Mouse (Mus musculus): ENCODE measurements around the gene Maea. TPM values are rescaled to one million over a fixed set of nuclear protein-coding genes. Genes with fewer than 3 reads are reported as not detected.

Gene Maea
- polyA plus RNA-seq, 1 experiment from 2014 or later: 86.8 TPM

DNA sequence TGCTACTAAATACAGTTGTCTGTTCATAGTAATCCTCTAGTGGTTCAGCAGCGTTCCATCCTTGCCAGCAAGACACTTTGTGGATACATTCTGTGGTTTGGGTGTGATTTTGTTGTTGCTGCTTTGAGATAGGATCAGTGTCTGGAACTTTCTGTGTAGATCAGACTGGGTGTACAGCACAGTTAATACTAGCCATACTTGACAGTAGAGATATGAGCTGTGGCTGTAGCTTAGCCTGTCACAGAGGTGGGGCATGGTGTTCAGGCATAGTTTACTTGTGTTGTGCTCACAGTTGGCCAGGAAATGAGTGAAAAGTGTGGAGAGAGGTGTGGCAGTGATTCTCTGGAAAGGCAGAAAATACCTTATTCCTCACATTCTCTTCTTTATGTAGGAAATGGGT, 22.2 kb downstream of the Maea start:
- no peak for DNase-seq (ENCODE audit: low spot score)

DNA sequence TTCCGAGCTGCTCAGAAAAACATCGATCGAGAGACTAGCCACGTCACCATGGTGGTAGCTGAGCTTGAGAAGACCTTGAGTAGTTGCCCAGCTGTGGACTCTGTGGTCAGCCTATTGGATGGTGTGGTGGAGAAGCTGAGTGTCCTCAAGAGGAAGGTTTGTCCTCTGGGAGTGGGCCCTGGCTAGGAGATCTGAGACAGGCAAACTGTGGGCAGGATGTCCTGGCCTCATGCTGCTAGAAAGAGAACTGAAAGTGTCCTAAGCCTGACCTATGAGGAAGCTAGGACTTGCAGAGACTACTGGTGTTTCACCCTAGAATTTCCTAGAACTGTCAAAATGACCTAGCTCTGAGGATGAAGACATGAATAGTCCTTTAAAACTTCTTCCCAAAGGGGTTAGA, 23.2 kb downstream of the Maea start:
- no peak for DNase-seq (ENCODE audit: low spot score)

DNA sequence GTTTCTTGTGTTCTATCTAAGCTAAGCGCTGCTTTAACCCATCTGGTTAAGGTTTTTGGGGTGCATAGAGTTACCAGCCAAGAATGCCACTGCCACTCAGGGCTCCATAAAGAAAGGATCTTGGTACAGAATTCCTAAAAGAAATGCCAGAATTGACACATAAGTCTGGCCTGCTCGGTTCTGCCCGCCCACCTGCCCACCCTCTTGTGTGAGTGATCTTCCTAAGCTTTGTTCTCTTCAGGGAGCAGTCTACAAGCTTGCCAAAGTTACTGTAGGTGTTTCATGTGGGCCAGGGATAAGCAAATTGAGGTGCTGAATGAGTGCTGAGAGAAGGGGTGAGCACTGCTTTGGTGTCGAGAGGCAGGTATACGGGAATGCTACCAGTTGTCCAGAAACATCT, 28.0 kb downstream of the Maea start:
- no peak for DNase-seq (ENCODE audit: low spot score)

DNA sequence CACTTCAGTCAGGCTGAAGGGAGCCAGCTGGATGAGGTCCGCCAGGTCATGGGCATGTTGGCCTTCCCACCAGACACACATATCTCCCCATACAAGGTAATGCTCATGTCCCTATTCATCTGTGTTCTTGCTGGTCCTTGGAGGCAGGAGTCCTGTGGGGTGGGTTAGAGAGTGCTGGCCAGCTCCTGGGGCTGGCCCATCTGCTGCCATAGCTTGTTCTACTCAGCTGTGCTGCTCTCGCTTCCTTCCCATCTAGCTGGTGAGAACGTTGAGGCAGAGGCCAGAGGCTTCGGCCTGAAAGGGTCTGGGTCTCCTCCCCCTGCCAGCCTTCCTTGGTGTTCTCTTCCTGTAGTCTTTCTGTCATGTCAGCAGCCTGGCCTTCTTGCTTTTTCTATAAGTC, 33.3 kb downstream of the Maea start:
- DNase-seq (ENCODE audit: low spot score): no peak

DNA sequence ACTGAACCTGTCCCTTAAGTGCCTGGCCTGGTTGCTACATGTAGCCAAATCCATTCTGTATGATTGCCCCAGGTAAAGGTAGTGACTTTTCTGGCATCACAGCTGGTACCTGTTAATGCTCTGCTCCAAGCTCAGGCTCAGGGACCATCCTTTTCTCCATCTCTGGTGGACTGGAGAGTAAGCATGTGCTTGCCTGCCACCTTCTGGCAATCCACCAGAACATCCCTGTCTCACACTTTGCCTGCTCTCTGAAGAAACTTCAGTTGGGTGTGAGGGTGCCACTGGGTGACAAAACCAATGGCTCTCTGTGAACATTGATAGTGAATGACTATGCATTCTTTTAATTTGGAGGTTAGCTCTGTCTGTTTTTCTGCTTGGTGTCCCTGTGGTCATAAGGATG, 35.8 kb downstream of the Maea start:
- DNase-seq (ENCODE audit: low spot score): no peak

DNA sequence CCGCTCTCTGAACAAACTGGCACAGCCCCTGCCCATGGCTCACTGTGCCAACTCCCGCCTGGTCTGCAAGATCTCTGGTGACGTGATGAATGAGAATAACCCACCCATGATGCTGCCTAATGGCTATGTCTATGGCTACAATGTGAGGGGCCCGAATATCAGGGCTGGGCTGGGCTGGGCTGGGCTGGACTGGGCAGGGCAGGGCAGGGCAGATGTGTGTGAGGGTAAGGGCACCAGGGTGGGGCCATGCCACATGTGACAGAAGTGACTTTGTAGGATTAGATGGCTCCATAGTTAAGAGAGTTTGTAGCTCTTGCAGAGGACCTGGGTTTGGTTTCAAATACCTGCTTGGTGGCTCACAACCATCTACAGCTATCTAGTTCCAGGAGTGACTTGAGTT, 36.4 kb downstream of the Maea start:
- DNase-seq (ENCODE audit: low spot score): no peak

DNA sequence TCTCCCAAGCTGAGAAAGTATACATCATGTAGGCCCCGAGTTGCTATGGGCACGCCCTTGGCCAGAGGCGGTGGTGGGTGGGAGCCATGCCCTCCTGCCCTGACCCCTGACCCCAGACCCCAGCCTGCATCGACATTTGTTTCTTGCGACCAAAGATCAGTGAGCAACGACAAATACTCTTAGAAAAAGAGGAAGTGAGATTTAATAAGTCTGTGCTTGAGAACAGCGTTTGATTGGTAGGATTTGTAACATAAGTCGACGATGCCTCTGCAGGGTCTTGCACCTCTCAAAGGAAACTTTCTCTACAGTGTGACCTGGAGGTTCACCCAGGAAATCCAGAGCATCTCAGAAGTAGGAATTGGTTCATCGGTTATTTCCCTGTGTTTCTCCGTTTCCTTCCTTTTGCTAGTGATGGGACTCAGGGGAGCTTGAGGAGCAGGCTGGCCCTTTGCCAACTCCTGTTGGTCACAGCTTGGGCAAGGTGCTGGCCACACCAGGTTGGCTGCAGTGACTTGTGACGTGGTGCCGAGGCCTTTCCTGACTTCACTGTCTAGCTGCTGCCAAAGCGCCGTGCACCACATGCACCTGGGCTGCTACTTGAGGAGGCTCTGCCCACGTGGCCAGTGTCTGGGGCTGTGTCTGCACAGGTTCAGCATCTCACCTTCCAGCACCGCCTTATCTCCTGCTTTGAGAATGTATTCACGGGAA, 37.2 kb downstream of the Maea start:
- no peak for DNase-seq (ENCODE audit: low spot score)

DNA sequence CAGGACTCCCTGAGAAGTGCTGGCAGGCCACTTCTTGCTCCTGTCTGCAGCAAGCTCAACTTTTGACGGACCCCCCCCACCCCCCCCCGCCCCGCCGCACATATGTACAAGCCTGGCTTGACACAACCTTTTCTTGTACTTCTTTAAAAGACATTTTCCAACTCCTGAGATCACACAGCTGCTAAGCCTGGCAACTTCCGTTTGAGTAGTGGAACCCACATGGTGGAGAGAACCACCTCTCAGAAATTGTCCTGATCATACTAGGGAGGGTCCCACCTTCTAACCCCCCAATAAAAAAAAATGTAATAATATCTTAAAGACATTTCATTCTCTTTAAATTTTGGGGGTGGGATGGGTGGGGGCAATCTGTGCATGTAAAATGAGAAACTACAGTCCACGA, 41.9 kb downstream of the Maea start:
- peak; percentile 37 for DNase-seq (ENCODE audit: low spot score)

DNA sequence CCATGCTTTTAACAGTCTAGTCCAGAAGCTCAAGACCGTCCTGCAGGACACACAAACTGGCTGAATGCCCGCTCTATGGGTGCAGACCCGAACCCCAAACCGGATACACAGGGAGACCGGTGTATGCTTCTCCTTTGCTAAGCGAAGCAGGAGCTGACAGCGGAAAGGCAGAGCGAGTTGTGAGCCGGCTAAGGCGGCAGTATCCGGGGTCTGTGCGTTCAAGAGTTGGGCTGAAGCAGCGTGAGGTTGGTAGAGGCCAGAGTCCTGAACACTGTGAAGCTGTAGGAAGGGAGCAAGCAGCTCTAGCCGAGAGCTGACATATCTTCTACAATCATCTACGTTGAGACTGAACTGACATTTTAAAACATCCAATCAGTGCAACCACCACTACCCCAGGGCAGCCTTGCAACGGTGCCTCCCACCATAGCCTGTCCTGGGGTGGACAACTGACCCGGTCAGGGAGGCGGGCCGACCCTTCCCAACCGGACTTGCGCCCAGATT, 42.5 kb downstream of the Maea start:
- DNase-seq (ENCODE audit: low spot score): peak; percentile 72

DNA sequence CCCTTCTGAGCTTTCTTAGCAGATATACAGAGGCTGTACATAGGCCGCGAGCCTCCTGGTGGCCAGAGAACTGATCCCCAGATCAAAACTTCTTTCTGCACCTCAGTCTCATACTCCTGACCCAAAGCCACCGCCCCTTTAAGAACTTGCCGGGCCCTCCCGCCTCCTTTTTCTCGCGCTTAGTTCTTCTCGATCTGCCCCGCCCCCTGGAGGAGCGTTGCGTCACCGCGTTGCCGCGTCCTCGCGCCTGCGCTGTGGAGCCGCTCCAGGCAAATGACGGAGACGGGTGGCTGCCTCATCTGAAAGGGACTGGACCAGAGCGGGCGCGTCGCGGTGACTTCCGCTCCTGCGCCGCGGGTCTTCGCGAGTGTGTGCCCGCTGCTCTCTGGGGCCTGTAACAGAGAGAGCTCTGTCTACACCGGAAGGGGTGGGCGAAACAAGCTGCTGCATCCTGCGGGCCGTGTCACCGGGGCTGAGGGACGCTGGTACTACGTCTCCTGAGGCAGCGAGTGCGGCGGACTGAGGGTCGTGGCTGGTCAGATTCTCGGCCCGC, 43.1 kb downstream of the Maea start, which contains the start of gene Uvssa:
Uvssa (plus strand) TSS at position 248 of the 553 bp plus-strand sequence.
- peak; percentile 100 for DNase-seq (ENCODE audit: low spot score)

DNA sequence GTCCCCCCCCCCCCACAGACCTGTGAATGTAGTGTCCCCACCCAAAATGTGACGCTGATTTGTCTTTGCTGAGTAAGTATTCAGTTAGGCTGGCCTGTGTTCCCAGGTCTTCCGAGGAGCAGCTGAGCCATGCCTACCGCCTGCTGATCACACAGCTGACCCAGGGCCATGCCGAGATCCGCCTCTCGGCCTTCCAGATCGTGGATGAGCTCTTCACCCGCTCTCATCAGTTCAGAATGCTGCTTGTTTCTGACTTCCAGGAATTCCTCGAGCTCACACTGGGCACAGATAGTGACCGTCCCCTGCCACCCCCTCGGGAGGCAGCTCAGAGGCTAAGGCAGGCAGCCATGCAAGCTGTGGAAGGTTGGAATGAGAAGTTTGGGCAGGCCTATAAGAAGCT, 52.2 kb downstream of the Maea start:
- no peak for DNase-seq (ENCODE audit: low spot score)

DNA sequence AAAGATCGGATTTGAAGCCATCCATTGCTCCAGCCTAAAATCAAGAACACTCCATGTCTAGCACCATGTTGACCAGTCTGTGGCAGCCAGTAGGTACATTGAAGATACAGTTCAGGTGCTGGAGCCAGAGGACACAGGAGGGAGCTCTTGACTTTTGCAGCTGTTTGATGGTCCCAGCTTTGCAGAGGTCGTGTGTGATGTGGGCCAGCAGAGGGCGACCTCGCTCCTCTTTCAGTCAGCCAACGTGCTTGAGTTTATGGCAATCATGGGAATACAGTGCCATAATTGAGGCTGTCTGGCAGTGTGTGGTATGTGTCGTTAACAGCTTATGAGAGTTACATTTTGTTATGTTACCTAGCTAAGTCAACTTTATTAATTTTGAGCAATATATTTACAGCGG, 58.5 kb downstream of the Maea start:
- DNase-seq (ENCODE audit: low spot score): peak; percentile 73

DNA sequence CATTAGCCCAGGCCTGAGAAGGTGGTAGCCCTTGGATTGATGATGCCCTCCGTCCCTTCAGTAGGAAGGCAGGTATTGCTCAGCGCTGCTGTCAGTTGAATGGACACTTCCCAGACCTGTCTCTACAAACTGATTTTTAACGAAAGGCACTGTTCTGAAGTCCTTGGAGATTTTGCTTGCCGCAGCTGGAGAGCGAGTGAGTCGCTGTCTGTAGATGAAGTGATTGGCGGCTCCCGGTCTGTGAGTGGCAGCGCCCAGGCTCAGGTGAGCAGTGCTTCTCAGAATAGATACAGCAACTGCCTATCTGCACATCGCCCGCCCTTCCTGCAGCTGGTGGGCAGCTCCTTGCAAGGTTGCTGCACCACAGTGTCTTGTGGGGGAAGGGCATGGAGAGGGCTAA, 60.4 kb downstream of the Maea start:
- DNase-seq (ENCODE audit: low spot score): no peak

DNA sequence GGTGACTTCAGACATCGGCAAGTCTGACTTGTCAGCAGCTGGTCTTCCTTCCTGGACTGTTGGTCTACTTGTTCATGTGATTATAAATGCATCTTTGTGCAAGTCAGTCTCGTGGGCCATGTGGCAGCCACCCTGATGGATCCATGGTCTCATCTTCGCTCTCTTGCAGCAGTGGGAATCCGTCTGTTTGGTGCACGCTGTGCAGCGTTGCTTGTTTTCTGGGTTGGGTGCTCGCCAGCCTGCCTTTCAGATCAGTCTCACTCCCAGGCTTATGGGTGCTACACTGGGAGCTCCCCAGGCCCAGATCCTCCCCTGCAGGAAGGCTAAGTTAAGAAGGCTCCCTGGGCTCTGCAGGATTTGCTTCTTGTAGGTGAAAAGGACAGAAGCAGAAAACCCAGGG, 61.5 kb downstream of the Maea start:
- DNase-seq (ENCODE audit: low spot score): no peak

DNA sequence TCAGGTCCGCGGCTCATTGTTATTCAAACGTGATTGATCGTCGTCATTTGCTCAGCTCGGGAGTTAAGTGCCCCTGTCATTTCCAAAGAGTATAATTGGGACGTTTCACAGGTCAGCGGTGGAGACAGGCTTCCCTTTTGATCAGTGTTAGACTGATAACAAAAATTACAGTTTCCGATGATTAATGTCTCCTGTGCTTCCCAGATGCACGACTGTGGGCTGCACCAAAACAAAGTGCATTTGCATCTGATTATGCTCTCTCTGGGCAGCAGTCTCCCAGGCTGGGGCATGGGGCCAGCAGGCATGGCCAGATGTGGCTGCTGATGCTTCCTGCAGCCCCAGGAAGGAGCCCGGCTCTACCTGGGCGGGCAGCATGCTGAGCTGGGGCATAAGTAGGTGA, 65.5 kb downstream of the Maea start:
- no peak for DNase-seq (ENCODE audit: low spot score)

DNA sequence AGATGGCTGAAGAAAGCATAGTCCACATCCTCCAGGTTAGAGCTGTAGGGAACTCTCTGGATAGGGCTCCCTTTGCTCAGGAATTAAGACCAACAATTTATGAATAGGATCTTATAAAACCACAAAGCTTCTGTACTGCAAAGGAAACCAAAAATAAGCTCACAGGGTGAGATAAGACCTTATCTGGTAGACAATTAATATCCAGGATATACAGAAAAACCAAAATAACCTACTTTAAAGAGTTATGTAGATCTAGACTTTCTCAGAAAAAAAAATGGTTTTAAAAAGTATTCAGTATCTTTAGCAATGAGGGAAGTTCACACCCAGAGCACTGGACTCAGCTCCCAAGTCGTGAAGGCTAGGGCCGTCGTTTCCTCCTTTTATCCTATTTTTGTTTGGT, 85.0 kb downstream of the Maea start:
- DNase-seq (ENCODE audit: low spot score): no peak

Other genes with a start within 250 kb of the Maea start
- 0.12 and 0.38 TPM in 2 replicates for gene Slc5a1, start 231.3 kb upstream of the Maea start, polyA plus RNA-seq (2015; fragmentation: Nextera tagmentation; extraction: Ambion mirVana)
- gene Spon2, start 117.1 kb upstream of the Maea start, polyA plus RNA-seq (2015; fragmentation: Nextera tagmentation; extraction: Ambion mirVana): 14.8 and 16.8 TPM in 2 replicates
- gene Ctbp1, start 60.5 kb upstream of the Maea start, polyA plus RNA-seq (2015; fragmentation: Nextera tagmentation; extraction: Ambion mirVana): 269 and 297 TPM in 2 replicates
- gene Uvssa, start 43.0 kb downstream of the Maea start, polyA plus RNA-seq (2015; fragmentation: Nextera tagmentation; extraction: Ambion mirVana): 7.2 and 10.4 TPM in 2 replicates
- not detected in 2 replicates for gene Nkx1-1, start 98.5 kb downstream of the Maea start, polyA plus RNA-seq (2015; fragmentation: Nextera tagmentation; extraction: Ambion mirVana)